Mouse (Mus musculus): ENCODE measurements around the gene Fam120b. TPM values are rescaled to one million over a fixed set of nuclear protein-coding genes. Genes with fewer than 3 reads are reported as not detected.

The Fam120b gene
- total RNA-seq, 2 experiments from 2014 or later = 10.9 to 11.2 TPM

DNA sequence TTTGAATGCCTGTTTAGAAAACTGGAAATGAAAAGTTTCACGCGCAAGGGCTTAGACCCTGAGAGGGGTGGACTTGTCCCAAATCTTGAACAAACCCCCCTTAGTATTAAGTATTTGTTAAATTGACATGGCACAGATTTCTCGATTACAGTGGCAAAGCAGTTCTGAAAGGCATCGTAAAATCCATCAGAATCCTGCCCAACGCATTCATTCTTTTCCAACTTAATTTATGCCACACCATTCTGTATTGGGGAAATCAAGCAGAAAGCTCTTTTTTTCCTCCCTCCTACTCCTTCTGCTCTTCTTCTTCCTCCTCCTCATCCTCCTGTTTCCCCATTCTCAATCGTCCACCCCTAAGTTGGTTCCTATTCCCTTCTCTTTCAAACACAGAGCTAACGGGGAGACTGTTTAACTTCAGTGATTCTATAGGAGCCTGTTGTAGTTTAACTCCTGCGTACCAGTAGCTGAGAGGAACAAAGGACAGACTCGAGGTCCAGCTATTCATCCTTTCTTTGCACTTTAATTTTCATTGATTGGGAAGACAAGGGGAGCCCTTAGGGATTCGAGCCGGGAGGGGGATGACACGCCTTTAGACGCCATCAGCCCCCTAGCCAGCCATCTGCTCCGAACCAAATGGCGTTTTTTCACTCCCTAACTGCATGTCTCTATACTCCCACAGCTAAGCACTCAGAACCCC is 17.4 kb upstream of the Fam120b start:
- intact Hi-C loops (cut with DNase I) = loop anchor here (1.0 to 5.0 kb wide), 5 partner anchors 89 to 312 kb away; no protein-coding TSS in a partner anchor
- DNase-seq = no peak

DNA sequence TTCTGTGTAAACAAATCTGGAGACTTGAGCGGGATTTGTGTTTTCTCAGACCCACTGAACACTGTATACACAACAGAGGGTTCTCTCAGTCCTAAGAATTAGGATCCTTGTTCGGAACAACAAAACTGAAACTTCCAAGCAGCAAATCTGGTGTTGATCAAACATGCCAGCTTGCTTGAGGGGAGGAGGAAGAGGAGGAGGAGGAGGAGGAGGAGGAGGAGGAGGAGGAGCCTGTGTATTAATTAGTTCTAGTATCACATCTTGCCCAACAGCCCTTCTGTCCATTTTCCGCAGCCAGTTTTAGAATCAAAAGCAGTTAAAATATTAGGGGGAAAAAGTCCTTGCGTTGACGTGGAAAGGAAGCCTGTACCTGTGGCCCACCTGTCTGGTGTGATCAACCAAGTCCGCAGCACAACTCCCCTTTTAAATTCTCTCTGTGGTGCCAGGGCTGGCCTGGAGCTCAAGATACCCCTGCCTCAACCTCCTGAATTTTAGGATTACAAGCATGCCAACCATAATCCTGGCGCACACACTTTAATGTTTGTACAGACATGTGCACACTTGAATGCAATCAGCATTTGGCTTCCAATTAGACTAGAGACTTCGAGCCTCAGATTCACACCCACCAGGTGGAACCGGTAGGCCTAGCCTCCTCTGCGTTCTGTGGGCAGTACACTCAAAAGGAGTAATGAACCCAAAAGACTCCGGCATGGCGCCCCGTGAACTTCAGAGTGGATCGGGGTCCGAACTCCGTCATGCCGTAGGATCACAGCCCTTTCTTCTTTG is 16.1 kb upstream of the Fam120b start:
- intact Hi-C loops (cut with DNase I) = loop anchor here (1.0 to 5.0 kb wide), 5 partner anchors 87 to 314 kb away; no protein-coding TSS in a partner anchor
- no peak for DNase-seq

DNA sequence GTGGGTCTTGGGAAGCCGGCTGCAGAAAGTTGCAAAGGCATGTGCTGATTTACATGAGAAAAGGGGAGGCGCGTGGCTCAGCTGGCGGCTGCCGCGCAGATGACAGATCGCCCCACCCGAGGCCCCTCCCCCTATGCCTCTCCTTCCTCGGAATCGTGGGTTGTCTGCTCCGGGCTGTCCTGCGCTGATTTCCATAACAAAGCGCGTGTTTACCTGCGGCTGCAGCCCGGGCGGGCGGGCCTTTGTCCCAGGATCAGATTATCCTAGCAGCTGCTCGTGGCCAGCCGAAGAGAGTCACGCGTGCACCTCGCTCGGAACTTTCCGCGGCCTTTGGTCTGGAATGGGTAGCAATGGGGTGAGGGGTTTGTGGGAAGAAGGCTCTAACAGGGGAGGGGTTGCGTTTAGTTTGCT is 15.4 kb upstream of the Fam120b start:
- peak; percentile 23 to 35 for DNase-seq

DNA sequence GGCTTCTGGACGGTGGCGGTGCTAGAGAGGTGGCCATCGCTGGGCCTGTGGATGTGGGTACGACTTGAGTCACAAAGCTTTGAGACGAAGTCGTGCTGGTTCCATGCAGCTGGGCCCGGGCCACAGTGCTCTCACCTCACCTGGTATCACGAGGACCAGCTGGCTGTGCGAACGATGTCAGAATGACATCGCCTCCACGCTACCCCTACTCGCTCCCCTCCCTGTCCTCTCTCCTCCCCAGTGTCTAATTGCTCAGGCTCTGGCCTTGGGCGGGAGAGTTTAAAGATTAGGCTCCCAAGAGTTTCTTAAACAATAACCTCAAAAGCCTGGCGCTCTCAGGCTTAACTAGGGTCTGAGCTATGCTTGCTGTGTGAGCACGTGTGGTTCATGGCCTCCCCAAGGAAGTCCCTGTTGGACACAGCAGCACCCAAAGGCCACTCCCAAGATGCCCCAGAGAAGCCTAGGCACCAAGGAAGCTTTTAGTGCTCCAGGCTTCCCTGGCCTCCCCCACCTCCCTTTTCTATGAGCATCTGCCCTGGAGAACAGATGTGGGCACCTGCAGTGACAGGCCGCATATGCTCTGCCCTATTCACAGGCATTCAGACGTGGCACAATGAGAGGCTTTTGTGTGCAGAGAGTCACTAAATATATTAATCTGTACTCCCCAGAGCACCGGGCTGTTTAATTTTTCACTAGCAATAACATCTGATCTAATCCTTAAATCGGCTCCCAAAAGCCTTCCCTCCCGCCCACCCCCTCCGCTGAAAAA is 14.7 kb upstream of the Fam120b start:
- intact Hi-C loops (cut with DNase I) = no loop called here
- no peak for DNase-seq

More for the DNA sequence above, 15.4 kb upstream of the Fam120b start:
- intact Hi-C loops (cut with DNase I) = no loop called here

DNA sequence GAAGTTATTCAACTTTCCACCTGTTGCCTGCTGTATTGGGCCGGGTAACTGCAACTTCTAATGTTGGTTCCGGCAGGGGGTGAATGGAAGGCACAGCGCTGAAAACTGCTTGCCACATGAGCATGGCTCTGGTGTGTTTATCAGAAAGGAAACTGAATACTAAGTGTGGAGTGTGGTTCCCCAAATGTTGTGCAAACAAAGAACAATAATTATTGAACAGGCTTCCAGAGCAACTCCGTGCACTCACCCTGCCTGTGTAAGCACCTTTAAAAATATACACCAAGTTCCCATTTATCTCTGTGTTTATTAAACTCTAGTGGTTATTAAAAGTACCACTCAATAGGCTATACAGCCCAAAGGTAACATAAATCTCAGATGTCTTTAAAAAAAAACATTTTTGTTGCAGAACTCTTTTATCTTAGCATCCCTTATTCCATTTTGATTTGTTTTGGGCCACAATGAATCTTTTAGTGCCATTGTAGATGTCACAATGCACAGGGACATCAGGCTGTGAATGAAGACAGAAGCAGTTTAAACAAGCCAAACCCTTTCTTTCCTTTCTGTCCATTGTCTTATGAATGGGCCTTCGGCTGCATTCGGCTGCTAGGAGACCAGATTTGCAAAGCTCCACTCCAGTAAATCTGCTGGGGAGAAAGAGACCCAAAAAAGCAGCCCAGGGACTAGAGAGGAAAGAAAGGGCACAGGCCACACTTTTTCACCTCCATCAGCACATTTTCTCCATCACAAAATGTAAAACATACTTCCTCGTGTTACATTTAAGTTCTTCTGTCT is 13.9 kb upstream of the Fam120b start:
- intact Hi-C loops (cut with DNase I) = no loop called here
- DNase-seq = no peak

- intact Hi-C loops (cut with DNase I) = no loop called here
- DNase-seq = no peak
Observed at GRCm38 (mm10) chr17:15383360-15383759, 12.6 kb upstream of the Fam120b start.

DNA sequence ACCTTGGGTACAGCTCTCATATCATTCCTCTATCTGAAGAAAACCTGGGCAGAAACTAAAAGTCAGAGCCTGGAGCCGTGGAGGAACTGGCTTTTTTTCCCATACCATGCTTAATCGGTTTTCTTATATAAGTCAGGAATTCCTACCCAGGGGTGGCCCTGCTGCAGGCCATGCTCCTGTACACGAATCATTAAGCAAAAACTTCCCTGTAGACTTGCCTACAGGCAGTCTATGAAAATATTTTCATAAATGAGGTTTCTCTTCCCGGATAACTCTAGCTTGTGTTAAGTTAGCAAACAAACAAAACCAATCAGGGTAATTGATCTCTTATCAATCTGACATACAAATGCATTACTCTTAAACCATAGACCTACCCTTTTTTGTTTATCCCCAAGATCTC is 7.1 kb upstream of the Fam120b start:
- no peak for DNase-seq
- intact Hi-C loops (cut with DNase I) = no loop called here

DNA sequence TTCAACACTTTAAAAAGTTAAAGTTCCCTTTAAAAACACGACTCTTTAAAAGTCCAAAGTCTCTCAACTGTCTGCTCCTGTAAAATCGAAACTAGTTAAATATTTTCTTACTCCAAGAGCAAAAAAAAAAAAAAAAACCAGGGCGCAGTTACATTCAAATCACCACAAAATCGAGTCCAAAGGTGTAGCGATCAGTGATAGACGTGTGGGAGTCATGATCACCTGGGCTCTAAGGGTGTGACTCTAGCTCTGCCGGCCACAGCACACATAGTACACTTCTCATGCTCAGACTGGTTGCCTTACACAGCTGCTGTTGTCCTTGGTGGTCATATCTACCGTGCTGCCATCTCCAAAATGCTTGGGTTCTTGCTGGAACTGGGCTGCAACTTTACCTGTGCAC is 6.6 kb upstream of the Fam120b start:
- no peak for DNase-seq
- intact Hi-C loops (cut with DNase I) = no loop called here

DNA sequence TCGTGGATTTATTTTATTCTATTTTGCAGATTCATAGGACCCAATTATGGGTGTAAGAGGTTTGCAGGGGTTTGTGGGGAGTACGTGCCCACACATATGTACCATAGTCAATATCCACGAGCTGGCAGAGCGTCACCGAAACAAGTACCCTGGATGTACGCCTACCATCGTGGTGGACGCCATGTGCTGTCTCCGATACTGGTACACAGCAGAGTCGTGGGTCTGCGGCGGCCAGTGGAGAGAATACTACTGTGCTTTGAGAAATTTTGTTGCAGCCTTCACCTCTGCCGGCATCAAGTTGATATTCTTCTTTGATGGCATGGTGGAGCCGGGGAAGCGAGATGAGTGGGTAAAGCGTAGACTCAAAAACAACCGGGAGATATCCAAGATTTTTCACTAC is 5.7 kb downstream of the Fam120b start:
- intact Hi-C loops (cut with DNase I) = no loop called here
- DNase-seq = no peak

- no peak for DNase-seq
- intact Hi-C loops (cut with DNase I) = no loop called here
Observed at GRCm38 (mm10) chr17:15406576-15406975, 10.6 kb downstream of the Fam120b start.

DNA sequence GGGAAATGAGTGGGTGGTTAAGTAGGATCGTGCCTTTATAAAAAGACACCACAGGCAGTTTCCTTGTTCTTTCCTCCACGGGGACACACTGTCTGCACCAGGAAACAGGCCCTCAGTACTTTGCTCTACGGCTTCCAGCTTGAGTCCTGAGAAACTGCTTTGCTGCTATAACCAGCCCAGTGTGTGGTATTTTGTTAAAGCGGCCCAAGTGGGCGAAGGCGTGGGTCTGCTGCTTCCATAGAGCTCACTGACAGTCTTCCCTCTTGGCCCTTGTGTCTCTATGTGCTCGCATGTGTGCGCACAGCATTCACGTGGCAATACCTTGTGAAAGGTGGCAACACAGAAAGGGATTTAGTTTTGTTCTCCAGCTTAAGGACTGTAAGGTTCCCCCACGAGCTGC is 13.3 kb downstream of the Fam120b start:
- intact Hi-C loops (cut with DNase I) = no loop called here
- DNase-seq = no peak

DNA sequence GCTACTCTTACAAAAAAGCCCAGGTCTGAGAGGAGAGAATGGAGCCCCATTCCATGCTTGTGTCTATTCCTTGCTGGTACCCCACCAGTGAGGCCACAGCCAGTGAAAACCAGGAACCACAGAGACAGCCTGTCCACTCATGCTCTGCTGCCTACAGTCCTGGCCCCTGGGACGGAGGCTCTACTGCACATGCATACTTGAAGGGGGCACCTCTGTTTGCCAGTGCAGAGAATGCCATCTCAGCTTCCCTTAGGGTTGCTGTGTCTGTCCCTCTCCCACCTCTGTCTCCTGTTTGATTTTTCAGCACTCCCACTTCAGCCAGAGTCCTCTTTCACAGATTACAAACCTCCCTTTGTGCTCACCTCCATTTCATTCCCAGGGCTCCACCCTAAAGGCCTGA is 14.9 kb downstream of the Fam120b start:
- no peak for DNase-seq
- intact Hi-C loops (cut with DNase I) = no loop called here

DNA sequence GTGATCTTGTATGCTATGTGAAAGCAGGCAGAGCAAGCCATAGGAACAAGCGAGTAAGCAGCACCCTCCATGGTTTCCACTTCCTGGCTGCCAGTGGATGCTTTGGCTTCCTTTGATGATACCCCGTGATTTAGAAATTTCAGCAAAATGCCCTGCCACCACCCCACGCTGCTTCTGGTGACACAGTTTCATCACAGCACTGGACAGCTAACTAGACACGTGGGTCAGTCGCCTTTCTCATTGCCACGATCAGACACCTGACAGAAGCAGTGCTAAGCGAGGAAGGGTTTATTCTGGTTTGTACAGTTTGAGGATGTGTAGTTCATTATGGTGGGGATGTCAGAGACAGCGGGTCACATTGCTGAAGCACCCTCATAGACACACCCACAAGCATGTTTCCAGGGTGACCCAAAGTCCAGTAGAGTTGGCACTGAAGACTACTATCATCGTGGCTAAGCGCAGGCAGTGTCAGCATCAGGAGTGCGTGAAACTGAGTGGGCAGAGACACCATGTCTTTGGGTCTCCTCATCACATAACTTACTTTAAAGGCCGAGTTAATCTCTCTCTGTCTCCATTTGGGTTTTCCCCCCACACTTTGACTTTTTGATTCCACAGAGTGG is 20.7 kb downstream of the Fam120b start:
- intact Hi-C loops (cut with DNase I) = no loop called here
- DNase-seq = no peak

DNA sequence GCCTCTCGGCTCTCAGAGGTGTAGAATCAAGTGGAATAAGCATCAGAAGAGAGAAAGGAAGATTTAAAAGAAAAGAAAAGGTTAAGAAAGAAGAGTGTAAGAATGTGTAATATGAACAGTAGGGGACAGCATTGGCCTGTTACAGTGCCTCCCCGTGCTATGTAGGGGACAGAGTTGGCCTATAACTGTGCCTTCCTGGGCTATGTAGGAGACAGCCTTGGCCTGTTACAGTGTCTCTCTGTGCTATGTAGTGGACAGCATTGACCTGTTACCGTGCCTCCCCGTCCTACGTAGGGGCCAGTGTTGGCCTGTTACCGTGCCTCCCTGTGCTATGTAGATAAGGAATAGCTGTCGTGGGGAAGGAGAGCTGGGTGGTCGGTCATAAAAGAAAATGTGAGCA is 23.5 kb downstream of the Fam120b start:
- DNase-seq = no peak
- intact Hi-C loops (cut with DNase I) = loop anchor here (2.0 kb wide), 1 partner anchor 47 kb away; no protein-coding TSS in a partner anchor

DNA sequence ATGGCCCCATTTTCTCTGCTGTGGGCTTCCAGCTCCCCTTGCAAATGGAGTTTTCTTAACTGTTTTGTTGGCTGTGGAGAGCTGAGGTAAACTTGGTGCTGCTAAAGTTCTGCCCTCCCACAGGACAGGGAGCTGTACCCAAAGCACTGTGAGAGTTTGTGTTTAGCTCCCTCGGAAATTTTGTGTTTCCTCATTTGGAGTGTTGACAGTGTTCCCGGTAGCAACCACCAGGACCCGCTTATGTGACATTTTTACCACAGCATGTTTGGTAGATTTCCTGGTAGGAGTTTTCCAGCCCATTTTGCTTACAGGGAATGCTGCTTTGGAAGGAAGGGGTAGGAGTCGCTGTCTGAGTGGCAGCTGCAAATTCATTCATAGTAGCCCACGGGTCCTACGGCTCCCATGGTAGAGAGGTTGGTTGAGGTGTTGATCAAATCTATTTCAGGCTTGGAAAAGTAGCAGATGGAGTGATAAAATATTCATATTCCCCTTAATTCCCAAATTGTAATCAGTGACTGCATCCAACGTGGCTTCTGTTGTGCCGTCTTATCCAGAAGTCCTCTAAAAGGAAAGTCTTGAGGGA is 24.1 kb downstream of the Fam120b start:
- DNase-seq = no peak
- intact Hi-C loops (cut with DNase I) = no loop called here

- intact Hi-C loops (cut with DNase I) = no loop called here
- DNase-seq = no peak
Observed at GRCm38 (mm10) chr17:15421446-15421845, 25.4 kb downstream of the Fam120b start.

GRCm38 (mm10) chr17:15422666-15423065 is 26.7 kb downstream of the Fam120b start:
- intact Hi-C loops (cut with DNase I) = no loop called here
- DNase-seq = no peak

GRCm38 (mm10) chr17:15423080-15423765 is 27.2 kb downstream of the Fam120b start:
- intact Hi-C loops (cut with DNase I) = no loop called here
- DNase-seq = peak; percentile 7 to 14

GRCm38 (mm10) chr17:15425931-15426330 is 29.9 kb downstream of the Fam120b start:
- intact Hi-C loops (cut with DNase I) = no loop called here
- DNase-seq = peak in 1 of 2 experiments; percentile 5
